32 mouse cellular contexts compared by ENCODE assay signal in genomic region chr15:61455042-61455441, GRCm38 (mm10).
"Had no signal": no experiment of that assay in that cellular context is flagged by ENCODE, and none has a peak within 500 bp of the region (broad histone marks: within the 10 kb centered on the region; RNA-seq: fewer than 3 reads in every experiment).

No protein-coding gene starts in this region.

- H3K27ac ChIP-seq: heart, embryonic 10.5 days; heart, embryonic 13.5 days; heart, embryonic 15.5 days; hindbrain, embryonic 10.5 days; hindbrain, embryonic 12.5 days; hindbrain, embryonic 13.5 days; hindbrain, embryonic 14.5 days; hindbrain, embryonic 15.5 days; intestine, embryonic 15.5 days; kidney, embryonic 15.5 days; kidney, postnatal 0 days; layer of hippocampus, adult 2 months; left cerebral cortex, adult 2 months had no signal

- H3K36me3 ChIP-seq: heart, embryonic 10.5 days; heart, embryonic 12.5 days; heart, embryonic 13.5 days; heart, embryonic 15.5 days; hindbrain, embryonic 10.5 days; hindbrain, embryonic 12.5 days; hindbrain, embryonic 13.5 days; hindbrain, embryonic 15.5 days; intestine, embryonic 15.5 days; kidney, embryonic 15.5 days had no signal

- H3K4me3 ChIP-seq: heart, embryonic 10.5 days; heart, embryonic 12.5 days; heart, embryonic 13.5 days; heart, embryonic 15.5 days; hindbrain, embryonic 10.5 days; hindbrain, embryonic 12.5 days; hindbrain, embryonic 13.5 days; hindbrain, embryonic 15.5 days; intestine, embryonic 15.5 days; kidney, embryonic 15.5 days; layer of hippocampus, adult 2 months; left cerebral cortex, adult 2 months had no signal

- DNase-seq: heart, postnatal 10 days; heart, postnatal 14 days; heart, postnatal 36 days; heart, postnatal 4 days; kidney, adult 11 months; kidney, adult 18-20 months; kidney, adult 8-10 months; kidney, adult 9 months; kidney, postnatal 10 days; kidney, postnatal 14 days; kidney, postnatal 25 days; kidney, postnatal 36 days; kidney, postnatal 4 days had no signal

- H3K4me1 ChIP-seq: heart, embryonic 10.5 days; heart, embryonic 12.5 days; heart, embryonic 13.5 days; heart, embryonic 15.5 days; hindbrain, embryonic 10.5 days; hindbrain, embryonic 12.5 days; hindbrain, embryonic 13.5 days; hindbrain, embryonic 15.5 days; intestine, embryonic 15.5 days; kidney, embryonic 15.5 days had no signal

- H3K9me3 ChIP-seq: heart, embryonic 10.5 days; heart, embryonic 12.5 days; heart, embryonic 13.5 days; heart, embryonic 15.5 days; hindbrain, embryonic 10.5 days; hindbrain, embryonic 12.5 days; hindbrain, embryonic 13.5 days; hindbrain, embryonic 15.5 days; intestine, embryonic 15.5 days; kidney, embryonic 15.5 days had no signal

- H3K27me3 ChIP-seq: heart, embryonic 12.5 days; heart, embryonic 13.5 days; heart, embryonic 15.5 days; hindbrain, embryonic 12.5 days; hindbrain, embryonic 13.5 days; hindbrain, embryonic 15.5 days; intestine, embryonic 15.5 days; kidney, embryonic 15.5 days had no signal

- ATAC-seq: hindbrain, embryonic 16.5 days; inflammation-experienced regulatory T-cells, adult 6 months; intestine, embryonic 15.5 days; intestine, embryonic 16.5 days; intestine, postnatal 0 days had no signal

- H3K9ac ChIP-seq: heart, embryonic 12.5 days; heart, embryonic 13.5 days; heart, embryonic 15.5 days; hindbrain, embryonic 12.5 days; hindbrain, embryonic 13.5 days; hindbrain, embryonic 14.5 days; hindbrain, embryonic 15.5 days; intestine, embryonic 15.5 days; kidney, embryonic 15.5 days had no signal

- H3K4me2 ChIP-seq: heart, embryonic 11.5 days; heart, embryonic 12.5 days; heart, embryonic 13.5 days; heart, embryonic 15.5 days; hindbrain, embryonic 12.5 days; hindbrain, embryonic 13.5 days; hindbrain, embryonic 14.5 days; hindbrain, embryonic 15.5 days; intestine, embryonic 15.5 days; kidney, embryonic 15.5 days had no signal
